Mouse (Mus musculus): ENCODE measurements around the gene Map3k6.

DNA sequence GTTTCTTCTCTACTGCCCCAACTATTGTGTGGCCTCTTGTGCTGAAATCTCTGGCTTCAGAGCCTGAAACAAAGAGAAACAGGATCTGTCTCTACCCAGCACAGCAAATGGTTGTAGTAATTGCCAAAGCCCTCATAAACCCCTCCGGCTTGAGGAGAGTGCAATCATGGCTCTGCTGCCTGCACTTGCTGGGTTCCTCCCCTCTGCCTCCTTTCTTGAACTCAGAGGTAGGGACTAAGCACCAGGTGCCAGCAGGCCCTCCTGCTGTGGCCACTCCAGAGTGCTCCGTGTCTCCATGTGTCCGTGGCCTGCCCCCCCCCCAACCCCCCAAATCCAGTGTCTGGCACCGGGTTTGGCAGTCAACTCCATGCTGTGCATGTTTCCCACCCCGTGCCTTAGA lies 43.3 kb upstream of the Map3k6 start:
- no peak for TF ChIP-seq POLR2A (IDR thresholded peaks at IDR 0.05; ENCODE audit: low read depth, low read length)
- TF ChIP-seq CTCF (IDR thresholded peaks at IDR 0.05; ENCODE audit: extremely low read depth, insufficient read depth, insufficient read length, insufficient replicate concordance) = no peak

All from spleen, adult 2 months (tissue).